Mouse (Mus musculus) embryonic fibroblast, embryonic 13.5 days (primary cell): ENCODE measurements around the gene Chd1. TPM values are rescaled to one million over a fixed set of nuclear protein-coding genes. Genes with fewer than 3 reads are reported as not detected.

Experiments
- H3K27ac ChIP-seq: 2 replicates; pipeline ENCODE4 v1.5.1; 2012; ENCODE audit warnings: low read length, control low read depth, inconsistent platforms; ENCODE audit not compliant: insufficient read depth
- H3K4me1 ChIP-seq: 2 replicates; pipeline ENCODE4 v1.6.1; 2011; ENCODE audit warnings: low read length; ENCODE audit not compliant: control insufficient read depth, insufficient read depth
- H3K4me3 ChIP-seq: 2 replicates; pipeline ENCODE4 v1.5.1; 2011; ENCODE audit warnings: mild to moderate bottlenecking, control low read depth, low read length; ENCODE audit not compliant: insufficient read depth
- CTCF ChIP-seq: IDR thresholded peaks from 2 replicates; pipeline ENCODE4 v1.5.1; 2011; ENCODE audit warnings: mild to moderate bottlenecking, control low read depth, low read length, moderate library complexity, borderline replicate concordance; ENCODE audit not compliant: insufficient read depth
- POLR2A ChIP-seq: IDR thresholded peaks from 2 replicates; pipeline ENCODE4 v1.6.1; 2011; ENCODE audit warnings: low read depth, mild to moderate bottlenecking, control low read depth, low read length, moderate library complexity
- polyA plus RNA-seq: library from polyadenylated mRNA; stranded (reverse); fragments of >200 nt; gene quantifications from 2 replicates; pipeline ENCODE4 v1.2.4, GENCODE M21; 2011; ENCODE audit warnings: low read depth; ENCODE audit not compliant: missing spikeins, insufficient read length

The Chd1 gene
- polyA plus RNA-seq, 1 experiment = 33.8 TPM

DNA sequence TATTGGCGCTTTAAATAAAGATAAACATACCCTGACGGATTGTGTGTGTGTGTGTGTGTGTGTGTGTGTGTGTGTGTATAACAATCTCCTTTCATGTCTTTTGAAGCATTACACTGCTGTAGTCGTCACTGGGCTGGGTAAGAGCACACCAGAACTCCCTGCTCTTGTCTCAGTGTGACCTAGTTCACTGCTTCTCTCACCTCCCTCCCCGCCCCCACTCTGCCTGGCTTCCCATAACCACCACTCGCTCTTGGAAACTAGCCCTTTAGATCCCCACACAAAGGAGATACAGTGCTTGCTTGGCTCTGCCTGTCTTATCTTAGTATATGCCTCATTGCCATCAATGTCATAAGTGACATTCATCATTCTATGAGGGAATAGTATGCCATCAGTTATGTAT lies 71.6 kb downstream of the Chd1 start:
- TF ChIP-seq CTCF (no peak), POLR2A (no peak)

DNA sequence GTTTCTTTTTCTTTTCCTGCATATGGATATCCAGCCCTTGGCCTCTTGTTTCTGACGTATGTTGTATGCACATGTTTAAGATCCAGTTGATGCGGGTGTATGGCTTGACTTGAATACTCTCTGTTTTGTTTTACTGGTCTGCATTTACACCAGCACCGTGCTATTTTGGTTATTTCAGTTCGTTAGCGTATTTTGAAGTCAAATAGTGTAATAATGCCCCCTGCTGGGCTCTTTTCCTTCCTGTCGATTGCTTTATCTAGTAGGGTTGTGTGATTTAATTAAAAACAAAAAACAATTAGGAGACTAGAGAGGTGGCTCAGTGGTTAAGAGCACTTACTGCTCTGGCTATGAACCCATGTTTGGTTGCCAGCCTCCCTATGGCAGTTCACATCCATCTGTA lies 73.2 kb downstream of the Chd1 start:
- no peak overlapping the region for H3K4me3 ChIP-seq
- TF ChIP-seq POLR2A = no peak
- no peak for TF ChIP-seq CTCF
- no peak overlapping the region for H3K27ac ChIP-seq
- H3K4me1 ChIP-seq = no peaks in the 10 kb centered on the region

More for the DNA sequence above, 71.6 kb downstream of the Chd1 start:
- no peaks in the 10 kb centered on the region for H3K4me1 ChIP-seq
- no peak overlapping the region for H3K27ac ChIP-seq
- H3K4me3 ChIP-seq = no peak overlapping the region

DNA sequence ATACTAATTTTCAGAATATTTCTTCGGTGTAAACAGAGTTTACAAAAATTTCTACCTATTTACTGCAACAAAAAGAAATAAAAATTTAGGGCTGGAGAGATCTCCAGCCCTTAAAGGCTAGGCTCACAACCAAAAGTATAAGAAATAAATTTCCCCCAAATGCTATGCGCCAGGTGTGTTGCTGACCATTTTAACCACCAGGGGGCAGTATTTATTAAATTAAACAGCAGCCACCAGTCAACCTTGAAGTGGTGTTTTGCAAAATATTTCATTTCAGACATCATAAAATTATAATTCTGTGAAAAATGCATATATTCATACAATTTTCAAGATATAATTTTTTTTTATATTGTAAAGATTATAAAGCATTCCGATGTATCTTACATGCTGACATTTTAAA lies 82.3 kb downstream of the Chd1 start:
- no peaks in the 10 kb centered on the region for H3K4me1 ChIP-seq
- no peak for TF ChIP-seq CTCF
- TF ChIP-seq POLR2A = no peak
- no peak overlapping the region for H3K4me3 ChIP-seq
- H3K27ac ChIP-seq = no peak overlapping the region

DNA sequence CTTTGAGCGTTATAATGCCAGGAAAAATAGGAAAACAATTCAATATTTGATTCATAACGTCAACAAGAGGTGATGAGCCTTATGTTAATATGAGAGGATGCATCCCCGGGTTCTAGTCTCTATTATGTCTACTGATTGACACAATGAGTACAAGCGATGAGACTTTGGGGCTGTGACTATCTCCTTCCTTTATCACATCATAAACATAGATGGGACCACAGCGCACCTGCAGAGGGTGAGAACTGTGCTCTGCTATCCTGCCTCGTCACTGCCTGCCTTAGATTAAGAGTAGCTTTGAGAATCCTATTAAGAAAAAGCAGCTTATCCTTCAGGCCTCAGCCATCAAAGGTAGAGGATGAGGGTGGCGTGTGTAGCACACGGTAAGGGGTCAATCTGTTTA lies 85.9 kb downstream of the Chd1 start:
- H3K4me1 ChIP-seq = no peaks in the 10 kb centered on the region
- no peak overlapping the region for H3K27ac ChIP-seq
- no peak overlapping the region for H3K4me3 ChIP-seq
- TF ChIP-seq POLR2A (no peak), CTCF (no peak)

DNA sequence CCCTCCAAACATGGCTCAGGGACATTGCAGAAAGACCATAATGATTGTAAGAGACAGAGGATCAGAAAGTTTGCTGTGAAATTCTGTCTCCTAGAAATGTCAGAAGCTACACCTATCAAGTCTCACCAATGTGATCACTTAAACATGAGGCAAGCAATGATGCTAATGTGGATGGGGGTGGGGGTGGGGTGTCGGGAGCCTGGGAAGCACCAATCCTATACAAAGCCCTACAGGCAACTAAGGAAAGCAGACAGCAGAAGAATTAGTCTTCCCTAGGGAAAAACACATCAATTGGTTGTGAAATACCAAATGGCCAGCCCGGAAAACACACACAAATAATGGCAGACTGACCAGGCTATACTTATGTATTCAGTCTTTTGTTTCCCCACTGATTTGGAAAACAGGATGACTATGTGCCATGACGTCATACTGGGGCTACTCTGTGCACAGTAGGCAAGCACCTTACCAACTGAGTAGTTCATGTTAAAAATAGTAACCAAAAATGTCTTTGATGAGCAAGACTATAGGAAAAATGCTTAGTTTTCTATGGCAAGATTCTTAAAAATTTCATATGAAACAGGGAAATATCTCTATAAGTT lies 94.5 kb downstream of the Chd1 start:
- no peak for TF ChIP-seq CTCF
- TF ChIP-seq POLR2A = no peak
- Histone ChIP-seq H3K27ac (no peak overlapping the region), H3K4me1 (no peaks in the 10 kb centered on the region), H3K4me3 (no peak overlapping the region)

DNA sequence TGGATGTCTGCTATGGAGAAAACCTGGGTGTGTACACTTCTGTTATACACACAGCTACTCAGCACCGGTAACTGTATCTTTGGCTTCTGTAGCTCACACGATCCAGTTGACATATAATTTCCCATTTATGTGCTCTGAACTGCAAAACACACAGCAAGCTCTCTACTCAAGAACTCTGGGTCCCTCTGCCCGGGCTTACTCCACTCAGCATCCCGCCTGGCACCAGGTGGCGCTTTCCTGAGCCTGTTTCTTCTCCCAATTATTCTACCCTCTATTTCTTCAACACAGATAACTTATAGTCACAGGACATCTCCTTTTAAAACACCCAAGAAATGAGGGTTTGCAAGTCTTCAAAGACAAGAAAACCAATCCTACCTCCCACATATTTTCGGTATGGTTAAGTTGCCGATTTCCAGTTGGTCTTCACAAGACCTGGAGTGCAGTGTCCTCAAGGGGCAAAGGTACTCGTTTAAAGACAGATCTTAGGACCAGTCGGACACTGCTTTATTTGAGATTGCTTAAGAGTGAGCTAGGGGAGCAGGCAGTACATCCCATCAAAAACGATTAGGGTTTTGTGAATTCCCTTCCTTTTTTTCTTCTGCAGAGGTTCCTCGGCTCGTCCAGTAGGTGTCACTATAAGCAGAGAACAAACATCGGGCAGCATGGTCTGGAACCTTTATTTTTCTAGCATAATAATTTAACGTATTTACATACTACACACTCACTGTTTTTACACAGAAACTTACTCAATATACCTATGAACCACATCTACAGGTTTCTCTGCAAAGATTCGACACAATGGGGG lies 99.4 kb downstream of the Chd1 start:
- no peak overlapping the region for H3K27ac ChIP-seq
- TF ChIP-seq POLR2A (no peak), CTCF (no peak)
- H3K4me1 ChIP-seq = peaks cover 7% of the 10 kb centered on the region
- no peak overlapping the region for H3K4me3 ChIP-seq

DNA sequence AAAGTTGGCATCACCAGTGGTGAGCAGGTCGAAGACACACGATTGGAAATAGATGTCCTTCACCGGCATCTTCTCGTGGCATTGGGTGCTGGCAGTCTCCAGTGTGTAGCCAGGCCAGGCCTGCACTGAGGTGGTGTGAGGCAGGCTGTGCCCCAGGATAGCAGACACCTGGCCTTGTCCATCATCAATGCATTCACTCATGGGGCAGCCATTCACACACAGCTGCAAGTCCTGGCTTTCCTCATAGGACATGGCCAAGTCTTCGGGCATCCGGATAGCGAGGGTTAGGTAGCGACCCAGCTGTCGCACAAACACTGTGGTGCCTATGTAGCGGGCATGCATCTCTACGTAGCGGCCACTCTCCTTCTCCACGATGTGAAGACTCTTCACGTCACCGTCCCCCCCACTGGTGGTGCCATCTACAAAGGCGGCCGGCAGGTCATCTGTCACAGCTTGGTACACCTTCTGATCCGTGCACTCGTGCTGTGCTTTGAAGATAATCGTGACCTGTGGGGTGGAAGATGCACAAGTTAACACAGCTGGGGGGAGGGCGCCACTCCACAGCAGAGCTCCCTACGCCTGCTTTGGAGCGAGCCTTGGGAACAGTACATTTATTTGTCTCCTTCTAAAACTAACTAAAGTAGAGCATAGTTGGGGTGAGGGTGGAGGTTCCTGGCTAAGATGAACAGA lies 102.7 kb downstream of the Chd1 start:
- peaks cover 15% of the 10 kb centered on the region for H3K4me1 ChIP-seq
- TF ChIP-seq POLR2A (no peak), CTCF (no peak)
- H3K27ac ChIP-seq = no peak overlapping the region

DNA sequence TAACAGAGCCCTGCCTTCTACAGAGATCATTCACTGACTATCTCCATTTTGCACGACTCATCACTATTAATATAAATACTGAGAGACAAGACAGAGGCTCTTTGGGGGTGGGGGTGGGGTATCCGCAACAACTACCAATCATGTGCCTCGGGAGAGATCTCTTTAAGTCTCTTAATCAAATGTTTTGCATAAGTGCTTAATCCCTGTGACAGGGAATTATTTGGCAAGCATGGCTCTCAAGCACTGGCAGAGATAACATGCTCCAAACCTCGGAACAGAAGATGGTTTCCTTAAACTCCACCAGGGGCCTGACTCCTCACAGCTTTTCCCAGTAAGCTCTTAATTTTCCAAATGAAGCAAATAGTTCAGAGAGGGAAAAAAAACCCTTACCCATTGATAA lies 103.2 kb downstream of the Chd1 start:
- TF ChIP-seq CTCF = no peak
- peaks cover 15% of the 10 kb centered on the region for H3K4me1 ChIP-seq

More for the DNA sequence above, 102.7 kb downstream of the Chd1 start:
- no peak overlapping the region for H3K4me3 ChIP-seq

DNA sequence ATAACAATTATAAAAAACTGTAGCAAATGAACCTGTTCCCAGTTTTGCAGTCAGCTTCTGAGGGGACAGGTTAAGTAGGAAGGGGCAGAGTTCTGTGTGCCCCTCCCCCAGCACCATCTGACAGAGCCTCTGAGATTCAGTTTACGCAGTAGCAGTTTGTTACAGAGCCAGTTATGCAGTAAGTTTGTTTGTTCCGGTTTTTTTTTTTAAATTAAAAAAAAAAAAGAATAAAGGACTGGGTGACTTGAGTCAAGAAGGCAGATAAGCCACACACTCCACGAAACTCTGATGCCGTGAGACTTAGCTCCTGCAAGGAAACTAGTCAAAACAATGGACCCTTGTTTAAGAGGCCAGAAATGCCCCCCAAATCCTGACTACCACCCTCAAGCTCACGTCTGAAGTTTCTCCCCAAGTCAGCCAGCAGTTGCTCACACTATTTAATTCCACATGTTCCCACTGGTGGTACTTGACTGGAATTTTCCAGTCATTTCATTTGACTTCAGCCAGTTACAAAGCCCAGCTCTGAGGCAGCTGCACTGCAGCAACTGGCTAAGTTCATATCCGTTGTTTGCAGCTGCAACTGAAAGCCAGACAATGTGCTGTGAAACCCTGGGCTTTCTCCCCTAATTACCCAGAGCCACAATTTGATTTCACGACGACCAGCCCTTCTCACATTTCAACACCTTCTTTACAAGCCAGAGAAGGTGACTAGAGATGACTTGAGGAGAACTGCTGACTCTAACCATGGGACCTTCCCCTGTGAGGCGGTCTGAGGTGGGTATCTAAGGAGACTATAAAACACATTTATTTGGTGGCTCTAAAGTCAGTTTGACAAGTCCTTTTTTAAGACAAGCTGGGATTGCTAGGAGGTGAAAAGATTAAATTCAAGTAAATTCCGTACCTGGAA lies 104.0 kb downstream of the Chd1 start:
- H3K4me1 ChIP-seq = peaks cover 15% of the 10 kb centered on the region
- TF ChIP-seq POLR2A (no peak), CTCF (no peak)
- H3K4me3 ChIP-seq = no peak overlapping the region

More for the DNA sequence above, 103.2 kb downstream of the Chd1 start:
- H3K27ac ChIP-seq = no peak overlapping the region
- H3K4me3 ChIP-seq = no peak overlapping the region

More for the DNA sequence above, 104.0 kb downstream of the Chd1 start:
- H3K27ac ChIP-seq = peak overlapping the region; percentile 66
